Mouse (Mus musculus) megakaryocyte-erythroid progenitor cell, adult 5-6 weeks (primary cell): ENCODE measurements around the gene Cnst. TPM values are rescaled to one million over a fixed set of nuclear protein-coding genes. Genes with fewer than 3 reads are reported as not detected.
"Not testable (repeated sequence)": the region's sequence is repeated elsewhere in the genome, so short reads cannot be mapped to it uniquely, and the experiment has no call there.

Experiments
- ATAC-seq: replicated peaks from 2 replicates; pipeline ENCODE4 v1.8.0; 2016; ENCODE audit warnings: mild to moderate bottlenecking, inconsistent platforms; ENCODE audit not compliant: severe bottlenecking, poor library complexity, low FRiP score, low TSS enrichment
- total RNA-seq, 2 experiments: library from RNA; stranded (forward) in 1 of 2; stranded (reverse) in 1 of 2; fragments of 200-1000, 215-1000 nt in 1 of 2; fragments of >200 nt in 1 of 2; fragmentation: Nextera tagmentation in 1 of 2; gene quantifications; 2 replicates each; pipeline ENCODE4 v1.2.3; 2014 to 2017

Gene Cnst
- total RNA-seq, 2 experiments from 2014 or later, result 18.4 to 21.0 TPM

- no peak for ATAC-seq
Observed at GRCm38 (mm10) chr1:179632746-179633413, 86.7 kb downstream of the Cnst start.

GRCm38 (mm10) chr1:179633414-179633752, 87.2 kb downstream of the Cnst start:
- ATAC-seq, result peak; percentile 67; the same call in 1 of the 2 replicates

GRCm38 (mm10) chr1:179634159-179634558, 88.0 kb downstream of the Cnst start:
- ATAC-seq, result no peak

- ATAC-seq, result no peak
Observed at GRCm38 (mm10) chr1:179642726-179643125, 96.6 kb downstream of the Cnst start.

- ATAC-seq, result no peak
Observed at GRCm38 (mm10) chr1:179644151-179644550, 98.0 kb downstream of the Cnst start.

GRCm38 (mm10) chr1:179645101-179645979, 99.2 kb downstream of the Cnst start:
- ATAC-seq, result peak; percentile 92

- peak; percentile 36 for ATAC-seq
Observed at GRCm38 (mm10) chr1:179645980-179646268, 99.8 kb downstream of the Cnst start.

- not testable (repeated sequence) for ATAC-seq
Observed at GRCm38 (mm10) chr1:179648678-179649077, 102.5 kb downstream of the Cnst start.

GRCm38 (mm10) chr1:179649324-179649723, 103.2 kb downstream of the Cnst start:
- peak; percentile 78 for ATAC-seq

- no peak for ATAC-seq
Observed at GRCm38 (mm10) chr1:179650284-179650683, 104.1 kb downstream of the Cnst start.

- no peak for ATAC-seq
Observed at GRCm38 (mm10) chr1:179651224-179651623, 105.1 kb downstream of the Cnst start.

- ATAC-seq, result no peak
Observed at GRCm38 (mm10) chr1:179663065-179663464, 116.9 kb downstream of the Cnst start.

- no peak for ATAC-seq
Observed at GRCm38 (mm10) chr1:179664309-179664930, 118.2 kb downstream of the Cnst start.

GRCm38 (mm10) chr1:179666971-179667370, 120.8 kb downstream of the Cnst start:
- no peak for ATAC-seq

- ATAC-seq, result no peak
Observed at GRCm38 (mm10) chr1:179667450-179667849, 121.3 kb downstream of the Cnst start.

GRCm38 (mm10) chr1:179668013-179668805, 122.0 kb downstream of the Cnst start, which contains the start of gene Sccpdh:
Gene Sccpdh (plus strand): TSS chr1:179668210.
- ATAC-seq, result peak; percentile 75

- ATAC-seq, result no peak
Observed at GRCm38 (mm10) chr1:179668836-179669537, 122.8 kb downstream of the Cnst start.

- no peak for ATAC-seq
Observed at GRCm38 (mm10) chr1:179674355-179674754, 128.2 kb downstream of the Cnst start.

GRCm38 (mm10) chr1:179677031-179677430, 130.9 kb downstream of the Cnst start:
- no peak for ATAC-seq
